Mouse (Mus musculus) heart, adult 8-10 months (tissue): Measurements from ENCODE around the gene Erv3. TPM values are rescaled to one million over a fixed set of nuclear protein-coding genes. Genes with fewer than 3 reads are reported as not detected.

Source experiments
- DNase-seq: peaks from one replicate; pipeline ENCODE4 v3.0.0; 2022; ENCODE audit warnings: low spot score
- total RNA-seq, 4 experiments: library from RNA; stranded (reverse); gene quantifications; 2 replicates each; pipeline ENCODE4 v1.2.4; 2022

Gene Erv3
- total RNA-seq = not detected

DNA sequence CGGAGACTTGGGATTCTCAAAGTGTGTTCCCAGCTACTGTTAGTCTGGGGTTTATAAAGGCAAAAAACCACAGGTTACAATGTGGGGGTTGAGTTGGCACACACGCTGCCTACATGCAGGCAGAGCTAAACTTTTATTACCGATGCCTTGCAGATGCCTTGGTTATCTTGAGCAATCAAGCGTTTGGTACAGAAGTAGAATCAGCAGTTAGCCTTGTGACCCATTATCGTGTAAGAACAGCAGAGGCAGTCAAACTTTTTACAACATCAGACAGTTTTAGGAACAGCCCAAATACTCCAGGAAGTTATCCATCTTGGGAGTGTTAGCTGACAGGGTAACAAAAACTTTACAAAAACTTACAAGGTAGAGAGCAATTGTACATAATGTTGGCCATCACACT lies at the start of gene Erv3:
Gene Erv3 (minus strand): TSS at position 27 of the 400 bp plus-strand sequence.
- DNase-seq = no peak

DNA sequence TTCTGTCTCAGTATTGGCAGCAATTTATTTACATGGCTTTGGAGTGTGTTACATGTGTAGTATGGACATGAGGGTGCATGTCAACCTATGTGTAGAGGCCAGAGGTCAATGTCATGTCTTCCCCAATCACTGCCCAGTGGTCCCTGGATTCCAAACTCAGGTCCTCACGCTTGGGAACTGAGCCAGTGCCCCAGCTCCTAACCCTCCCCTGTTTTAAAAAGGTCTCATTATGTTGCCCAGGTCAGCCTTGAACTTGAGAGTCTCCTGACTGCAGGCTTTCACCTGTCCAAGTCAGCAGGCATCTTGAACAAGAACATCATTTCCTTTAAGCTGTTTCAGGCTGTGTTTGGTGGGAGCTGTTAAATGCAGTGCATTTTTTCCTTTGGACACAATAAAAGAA lies 49.4 kb upstream of the Erv3 start:
- no peak for DNase-seq

DNA sequence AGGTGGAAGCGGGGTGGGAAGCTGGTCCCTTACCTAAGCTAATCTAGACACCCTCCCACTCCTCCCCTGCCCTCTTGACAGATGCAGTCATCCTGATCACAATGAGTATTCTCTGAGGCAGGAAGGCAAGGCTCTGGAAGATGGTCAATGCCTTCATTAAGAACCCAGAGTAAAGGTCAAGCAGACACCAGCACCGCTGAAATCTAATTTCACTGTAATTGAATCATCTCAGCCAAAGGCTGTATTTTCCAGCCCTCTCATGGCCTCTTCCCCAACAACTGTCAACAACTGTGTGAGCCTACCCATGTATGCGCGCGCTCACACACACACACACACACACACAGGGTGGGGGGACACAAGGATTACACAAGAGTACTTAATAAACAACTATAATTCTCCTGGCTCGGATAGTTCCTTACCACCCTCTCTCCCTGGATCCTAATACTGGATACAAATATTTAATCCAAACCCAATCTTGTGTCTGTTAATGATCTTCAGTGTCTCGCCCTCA lies 48.9 kb upstream of the Erv3 start:
- peak; percentile 28 for DNase-seq

DNA sequence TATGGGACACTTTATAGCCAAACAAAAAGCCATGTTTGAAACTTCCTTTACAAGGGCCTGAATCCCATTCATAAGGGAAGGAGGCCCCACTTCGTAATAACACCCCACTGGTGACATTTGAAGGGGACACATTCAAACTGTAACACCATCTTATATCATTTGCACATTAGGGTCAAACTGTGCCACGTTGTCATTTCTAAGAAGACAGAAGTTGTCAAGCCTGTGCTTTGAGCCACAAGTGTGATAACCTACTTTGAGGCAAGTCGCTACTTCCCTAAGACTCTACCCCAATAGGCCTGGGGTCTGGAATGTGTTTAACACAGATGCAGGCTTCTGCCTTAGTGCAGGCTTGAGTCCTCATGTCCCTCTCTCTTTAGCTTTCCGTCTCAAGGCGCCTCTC lies 47.8 kb upstream of the Erv3 start:
- DNase-seq = no peak

DNA sequence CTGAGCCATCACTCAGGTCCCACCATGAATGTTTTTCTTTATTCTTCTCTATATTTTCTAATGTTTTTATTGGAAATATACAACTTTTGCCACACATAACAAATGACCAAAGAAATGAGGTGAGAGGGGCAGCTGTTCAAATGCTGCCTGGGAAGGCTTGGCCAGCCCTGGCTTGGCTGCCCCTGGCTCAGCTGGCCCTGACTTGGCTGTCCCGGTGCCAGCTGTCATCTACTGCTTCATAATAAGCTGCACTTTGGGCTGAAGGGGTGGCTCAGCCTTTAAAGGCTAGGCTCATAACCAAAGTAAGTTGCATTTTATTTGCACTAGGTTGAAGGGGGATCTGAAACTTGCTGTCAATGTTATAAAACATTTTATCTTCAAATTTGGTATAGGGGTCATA lies 47.3 kb upstream of the Erv3 start:
- DNase-seq = peak; percentile 34

DNA sequence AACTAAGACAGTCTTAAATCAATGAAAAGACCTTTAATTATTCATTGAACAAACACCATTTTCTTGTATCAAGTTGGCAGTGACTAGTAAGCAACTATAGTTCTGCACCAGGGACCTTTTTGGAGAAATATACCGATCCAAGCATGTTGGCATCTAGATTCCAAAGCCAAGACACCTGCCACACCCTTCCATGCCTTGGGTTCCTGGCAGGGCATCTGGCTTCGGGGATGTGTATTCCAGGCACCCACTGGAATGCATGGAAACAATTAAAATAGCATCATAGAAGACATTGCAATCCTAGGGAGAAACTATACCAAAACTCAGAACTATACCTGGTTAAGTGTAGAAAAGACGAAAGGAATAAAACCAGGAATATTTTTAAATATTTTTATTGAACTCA lies 46.7 kb upstream of the Erv3 start:
- no peak for DNase-seq

DNA sequence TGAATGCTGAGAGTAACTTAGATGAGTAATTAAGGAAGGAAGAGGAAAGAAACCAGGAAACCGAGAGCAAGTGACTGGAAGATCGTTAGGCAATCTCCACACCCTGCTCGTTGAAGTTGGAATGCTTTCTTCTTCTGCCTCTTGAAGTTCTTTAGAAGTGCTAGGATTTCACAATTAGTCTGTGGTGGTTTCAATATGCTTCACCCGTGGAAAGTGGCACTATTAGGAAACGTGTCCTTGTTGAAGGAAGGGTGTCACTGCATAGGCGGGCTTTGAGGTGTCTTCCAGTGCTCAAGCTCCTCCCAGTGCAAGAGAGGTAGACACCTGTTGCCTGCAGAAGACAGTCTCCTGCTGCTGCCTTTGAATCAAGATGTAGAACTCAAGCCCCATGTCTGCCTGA lies 46.2 kb upstream of the Erv3 start:
- no peak for DNase-seq

DNA sequence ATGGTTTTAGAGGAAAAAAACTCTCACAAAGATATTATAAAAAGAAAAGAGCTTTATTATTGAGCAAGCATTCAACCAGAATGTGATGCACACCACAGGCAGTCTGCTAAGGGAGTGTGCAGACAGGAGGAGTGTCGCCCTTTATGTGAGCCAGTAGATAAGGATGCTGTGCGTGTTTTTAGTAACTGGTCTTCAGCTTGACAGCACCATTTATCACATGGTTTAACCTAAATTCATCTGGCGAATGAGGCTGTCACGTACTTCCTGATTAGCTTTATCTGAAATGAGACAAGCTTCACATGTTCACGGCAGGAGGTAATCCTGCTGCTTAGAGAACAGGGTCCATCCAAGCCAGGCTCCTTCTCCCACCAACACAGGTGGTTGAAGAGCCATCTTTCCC lies 45.5 kb upstream of the Erv3 start:
- DNase-seq = no peak

DNA sequence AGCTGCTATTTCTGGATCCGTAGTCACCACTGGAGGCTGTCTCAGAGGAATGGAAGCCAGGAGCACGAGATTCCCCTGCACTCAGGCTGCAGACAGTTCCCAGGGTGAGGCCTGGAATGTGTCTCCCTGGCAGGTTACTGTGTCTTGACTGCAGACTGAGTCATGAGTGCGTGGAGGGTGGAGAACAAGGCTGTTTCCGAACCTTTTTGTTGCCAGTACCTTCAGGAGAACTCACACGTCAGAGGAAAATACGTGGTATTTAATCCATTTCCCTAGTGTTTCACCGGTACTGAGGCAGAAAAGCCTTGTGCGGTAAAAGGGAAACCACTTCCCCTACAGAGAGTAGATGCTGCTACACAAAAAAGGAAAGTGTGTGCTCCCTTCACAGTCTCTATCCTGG lies 43.3 kb upstream of the Erv3 start:
- DNase-seq = peak; percentile 77

DNA sequence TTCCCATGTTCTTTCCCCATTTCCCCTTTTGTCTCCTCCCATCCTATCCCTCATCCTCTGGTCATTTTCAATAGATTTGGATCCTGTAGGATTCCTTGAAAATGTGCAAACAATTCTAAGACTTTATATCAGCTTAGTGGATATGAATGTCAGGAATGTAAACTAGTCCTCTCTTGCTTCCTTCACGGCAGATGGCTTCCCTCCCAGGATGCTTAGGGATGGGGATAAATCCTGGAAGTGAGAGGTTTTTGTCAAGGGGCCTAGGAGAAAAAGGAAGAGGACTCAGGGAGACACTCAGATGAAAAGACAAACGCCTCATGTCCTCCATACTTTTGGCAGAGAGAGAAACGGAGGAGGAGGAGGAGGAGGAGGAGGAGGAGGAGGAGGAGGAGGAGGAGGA lies 42.9 kb upstream of the Erv3 start:
- no peak for DNase-seq

DNA sequence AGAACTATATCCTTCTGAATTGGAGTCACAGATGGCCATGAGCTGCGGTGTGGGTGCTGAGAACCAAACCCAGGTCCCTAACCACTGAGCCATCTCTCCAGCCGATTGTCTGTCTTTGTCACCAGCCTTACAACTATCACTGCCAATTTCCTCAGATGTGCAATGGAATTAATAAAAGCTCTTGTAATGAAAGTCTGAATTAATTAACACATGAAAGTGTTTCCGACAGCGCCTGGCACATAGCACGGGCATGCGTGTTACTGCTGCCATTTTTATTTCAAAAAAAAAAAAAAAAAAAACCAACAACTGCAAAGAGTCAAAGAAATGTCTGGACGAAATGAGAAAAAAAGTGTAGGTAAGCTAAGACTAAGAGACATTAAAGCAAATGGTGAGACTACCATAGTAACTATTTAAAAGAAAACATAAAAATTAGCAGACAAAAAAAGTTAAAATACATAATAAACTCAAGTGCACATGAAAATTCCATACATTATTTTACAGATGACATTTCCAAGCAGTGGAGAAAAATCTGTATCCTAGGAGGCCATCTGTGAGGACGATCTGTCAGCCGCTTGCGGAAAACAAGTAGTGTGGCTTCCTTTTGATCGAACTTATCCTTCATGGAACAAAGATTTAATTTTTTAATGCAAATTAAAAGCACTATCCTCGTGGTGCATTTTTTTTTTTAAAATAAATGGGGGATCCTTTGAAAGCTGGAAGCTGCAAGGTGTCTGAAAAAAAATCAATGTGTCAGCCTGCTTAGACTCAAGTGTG lies 38.0 kb upstream of the Erv3 start:
- no peak for DNase-seq

DNA sequence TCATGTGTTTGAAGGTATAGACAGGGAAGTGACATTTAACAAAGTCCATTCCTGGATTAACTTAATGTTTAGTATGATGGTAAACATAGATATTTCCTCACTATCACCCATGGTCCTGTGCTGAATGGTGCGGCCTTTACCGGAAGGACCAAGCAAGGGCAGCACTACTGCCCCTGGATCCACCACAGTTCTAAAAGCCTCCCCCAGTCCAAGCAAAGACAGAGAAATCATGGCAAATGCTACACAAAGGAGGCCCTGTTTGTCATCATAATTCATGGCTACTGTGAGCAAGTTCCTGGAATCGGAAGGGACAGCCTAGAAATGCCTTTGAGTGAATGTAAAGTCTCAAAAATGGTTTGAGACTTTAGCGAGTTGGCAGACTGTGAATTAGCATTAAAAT lies 36.5 kb upstream of the Erv3 start:
- no peak for DNase-seq

DNA sequence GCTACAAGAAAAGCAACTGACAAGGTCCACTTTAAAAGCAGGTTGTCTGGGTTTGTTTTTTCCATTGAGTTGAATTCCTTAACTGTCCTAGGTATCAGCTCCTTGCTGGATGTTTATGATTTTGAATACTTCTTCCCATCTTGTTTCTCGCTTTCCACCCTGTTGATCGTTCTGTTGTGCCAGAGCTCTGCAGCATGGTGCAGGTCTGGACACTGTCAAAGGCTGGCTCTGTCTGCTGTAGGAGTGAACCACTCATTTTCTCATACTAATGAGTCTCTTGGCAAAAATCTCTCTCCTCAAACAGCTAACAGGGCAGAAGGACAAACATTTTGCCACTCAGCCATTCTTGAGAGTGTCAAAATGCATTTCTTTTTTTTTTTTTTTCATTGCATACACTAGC lies 35.6 kb upstream of the Erv3 start:
- DNase-seq = no peak

DNA sequence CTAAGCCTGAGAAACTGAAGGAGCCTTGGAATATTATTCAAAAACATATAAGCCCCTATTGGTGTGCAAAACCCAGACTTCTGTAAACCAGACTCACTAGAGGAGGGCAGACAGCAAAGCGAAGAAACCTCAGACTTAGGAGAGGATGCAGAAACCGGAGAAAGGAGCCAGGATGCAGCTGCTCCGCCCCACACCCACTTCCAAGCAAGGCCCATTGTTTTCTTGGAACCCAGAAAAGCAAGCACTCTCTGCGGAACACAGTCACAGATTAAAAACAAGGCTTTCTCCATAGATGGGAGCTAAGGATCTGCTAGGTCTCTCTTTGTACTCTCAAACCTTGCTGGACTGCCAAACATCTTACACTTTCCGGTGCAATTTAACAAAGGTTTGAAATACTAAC lies 33.0 kb upstream of the Erv3 start:
- no peak for DNase-seq

DNA sequence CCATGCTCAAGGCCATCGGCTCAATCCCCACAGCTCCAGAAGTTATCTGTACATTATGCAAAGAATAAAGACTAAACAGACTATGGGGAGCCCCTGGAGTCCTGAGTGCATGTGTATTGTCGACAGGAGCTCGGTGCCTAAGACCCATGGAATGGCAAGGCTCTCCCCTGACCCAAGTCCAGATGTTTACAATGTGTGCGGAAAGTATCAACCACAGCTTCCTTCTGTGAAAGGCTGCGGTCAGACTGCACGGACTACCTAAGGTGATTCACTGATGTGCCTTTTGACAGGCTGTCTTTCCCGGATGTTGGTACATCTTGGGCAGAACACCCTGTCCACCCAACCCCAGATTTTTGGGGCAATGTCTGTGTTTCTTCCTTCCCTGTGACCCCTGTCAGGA lies 28.7 kb upstream of the Erv3 start:
- no peak for DNase-seq

DNA sequence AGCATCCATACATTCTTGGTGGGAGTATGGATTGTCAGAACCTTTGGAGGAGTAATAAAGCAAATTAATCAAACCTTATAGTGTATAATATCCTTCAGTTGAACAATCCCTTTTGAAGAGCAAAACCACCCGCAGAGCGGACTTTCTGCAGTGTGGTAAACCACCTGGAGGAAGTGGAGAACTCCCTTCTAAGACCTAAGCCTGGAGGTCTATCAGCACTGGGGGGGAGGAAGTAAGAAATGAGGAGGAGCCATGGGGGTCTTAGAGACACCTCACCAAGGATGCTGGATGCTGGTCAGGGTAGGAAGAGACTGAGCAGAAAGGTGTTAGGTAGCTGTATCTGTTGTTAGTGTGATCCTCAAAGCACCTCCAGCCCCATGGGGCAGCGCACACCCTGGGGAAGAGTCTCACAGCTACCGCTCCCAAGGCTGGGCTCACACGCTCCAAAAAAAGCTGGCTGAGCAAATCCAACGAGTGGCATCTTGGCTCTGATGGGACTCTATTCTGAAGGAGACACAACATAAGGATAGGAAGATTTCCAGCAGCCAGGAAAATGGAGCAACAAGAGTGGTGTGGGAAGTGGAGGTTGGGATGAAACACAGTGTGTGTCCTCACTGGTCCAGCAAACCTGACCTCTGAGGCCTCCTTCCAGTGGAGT lies 27.1 kb upstream of the Erv3 start:
- DNase-seq = no peak

DNA sequence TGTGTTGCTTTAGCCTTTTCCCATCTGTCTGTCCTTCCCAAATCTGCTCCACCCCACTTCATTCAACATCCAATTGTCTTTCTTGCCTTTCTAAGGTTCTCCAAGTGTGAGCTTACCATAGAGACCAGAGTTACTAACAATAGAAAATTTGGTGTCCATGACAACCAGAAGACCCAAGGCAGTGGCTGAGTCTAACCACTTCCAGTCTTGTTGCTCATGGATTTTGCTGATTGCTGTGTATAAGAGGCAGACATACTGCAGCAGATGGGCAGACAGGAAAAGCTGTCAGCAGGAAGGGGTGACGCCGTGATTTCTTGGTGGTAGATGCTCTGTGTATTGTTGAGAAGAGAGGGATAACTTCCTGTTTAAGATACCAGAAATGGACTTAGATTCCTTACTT lies 23.6 kb upstream of the Erv3 start:
- no peak for DNase-seq

DNA sequence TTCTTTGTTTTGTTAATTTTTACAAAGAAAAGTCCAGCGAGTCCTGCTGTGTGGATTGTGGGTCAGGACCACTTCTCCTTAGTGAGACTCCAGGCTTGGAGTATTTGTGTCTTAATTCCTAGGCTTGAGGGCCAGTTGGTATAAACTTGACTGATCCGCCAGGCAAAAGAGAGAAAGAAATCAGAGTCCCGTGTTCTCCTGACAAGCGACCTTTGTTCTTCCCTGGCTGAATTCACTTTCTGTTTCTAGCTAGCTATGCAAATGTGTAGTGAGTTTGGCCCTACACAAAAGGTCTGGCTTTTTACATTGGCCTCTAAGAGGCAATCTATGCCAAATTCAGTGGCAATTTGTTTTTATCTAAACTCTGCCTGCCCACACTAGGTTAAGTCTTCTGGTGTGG lies 22.2 kb upstream of the Erv3 start:
- DNase-seq = no peak

DNA sequence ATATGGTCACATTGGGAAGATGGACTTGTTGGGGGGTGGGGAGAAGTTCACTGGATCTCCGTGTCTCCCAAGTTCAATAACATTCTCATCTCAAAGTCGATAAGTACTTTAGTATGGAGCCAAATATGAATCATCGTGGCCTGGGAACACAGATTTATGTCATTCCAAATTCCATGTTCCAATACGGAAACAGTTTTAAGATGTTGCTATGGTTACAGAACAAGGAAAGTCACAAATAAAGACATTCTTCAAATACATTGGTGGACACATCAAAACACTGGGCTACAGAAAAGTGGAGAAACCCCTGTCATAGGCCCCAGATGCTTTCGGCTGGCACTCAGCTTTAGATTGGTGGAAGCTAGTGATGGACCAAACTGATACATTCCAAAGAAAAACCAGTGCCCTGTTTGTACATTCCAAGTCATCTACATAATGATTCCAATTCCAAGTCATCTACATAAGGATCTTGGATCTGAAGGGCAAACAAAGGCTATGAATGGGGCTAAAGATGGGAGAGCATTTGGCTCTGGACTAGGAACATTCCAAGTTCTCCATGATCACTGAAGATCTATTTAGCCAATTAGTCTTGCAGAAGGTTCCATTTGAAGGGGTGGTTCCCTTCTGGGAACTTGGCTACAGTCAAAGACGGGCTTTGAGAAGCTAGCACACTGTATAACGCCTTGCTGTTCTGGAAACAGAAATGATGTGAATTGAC lies 17.2 kb upstream of the Erv3 start:
- DNase-seq = peak; percentile 16

DNA sequence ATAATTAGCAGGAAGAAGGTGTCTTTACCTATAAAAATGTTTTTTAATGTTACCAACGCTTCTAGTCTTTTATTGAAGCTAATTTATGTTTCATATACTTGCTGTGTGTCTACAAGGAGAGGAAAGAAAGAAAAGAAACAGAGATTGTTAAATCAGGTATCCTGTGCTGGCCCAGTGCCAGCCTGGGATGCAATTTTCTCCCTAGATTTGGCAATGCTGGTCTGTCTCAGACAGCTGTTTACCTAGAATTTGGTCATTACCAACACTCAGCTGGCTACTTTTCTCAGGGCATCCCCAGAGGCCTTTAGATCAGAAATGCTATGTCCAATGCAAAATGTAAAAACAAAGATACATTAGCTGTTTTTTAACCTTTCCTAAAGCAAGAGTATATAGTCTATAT lies 13.8 kb upstream of the Erv3 start:
- DNase-seq = no peak

DNA sequence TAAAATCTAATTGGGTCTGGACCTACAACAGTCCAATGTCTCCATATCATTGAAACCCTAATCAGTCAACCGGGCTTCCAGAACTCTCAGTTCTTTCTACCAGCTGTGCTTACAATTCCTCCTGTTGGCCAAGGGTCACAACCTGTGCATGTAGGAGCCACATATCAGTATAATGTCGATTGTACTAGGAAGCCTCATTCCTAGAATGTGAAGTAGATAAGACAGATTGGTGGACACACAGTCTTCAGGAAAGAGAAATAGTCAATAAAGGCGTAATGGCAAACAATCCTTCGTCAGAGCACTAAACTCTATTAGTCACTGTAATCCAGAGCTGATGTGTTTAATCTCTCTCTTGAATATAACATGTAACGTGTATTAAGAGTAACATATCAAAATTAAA lies 9.4 kb upstream of the Erv3 start:
- DNase-seq = no peak

DNA sequence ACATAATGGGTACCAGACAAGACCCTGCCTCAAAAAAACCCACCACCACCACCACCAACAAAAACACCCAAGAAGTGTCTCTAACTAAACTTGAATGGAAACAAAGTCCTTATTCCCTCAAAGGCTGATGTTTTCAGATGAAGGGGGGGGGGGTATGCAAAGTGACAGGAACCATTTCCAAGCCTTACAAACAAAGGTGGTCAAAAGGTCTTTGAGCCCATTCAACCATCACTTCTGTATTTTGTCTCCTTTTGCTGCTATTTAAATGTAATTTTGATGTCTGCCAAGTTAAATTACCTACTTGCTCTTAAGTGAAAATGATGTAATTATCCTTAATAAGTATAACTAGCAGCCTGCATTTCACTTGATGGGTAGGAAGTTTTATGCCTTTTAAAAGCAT lies 7.1 kb upstream of the Erv3 start:
- no peak for DNase-seq

DNA sequence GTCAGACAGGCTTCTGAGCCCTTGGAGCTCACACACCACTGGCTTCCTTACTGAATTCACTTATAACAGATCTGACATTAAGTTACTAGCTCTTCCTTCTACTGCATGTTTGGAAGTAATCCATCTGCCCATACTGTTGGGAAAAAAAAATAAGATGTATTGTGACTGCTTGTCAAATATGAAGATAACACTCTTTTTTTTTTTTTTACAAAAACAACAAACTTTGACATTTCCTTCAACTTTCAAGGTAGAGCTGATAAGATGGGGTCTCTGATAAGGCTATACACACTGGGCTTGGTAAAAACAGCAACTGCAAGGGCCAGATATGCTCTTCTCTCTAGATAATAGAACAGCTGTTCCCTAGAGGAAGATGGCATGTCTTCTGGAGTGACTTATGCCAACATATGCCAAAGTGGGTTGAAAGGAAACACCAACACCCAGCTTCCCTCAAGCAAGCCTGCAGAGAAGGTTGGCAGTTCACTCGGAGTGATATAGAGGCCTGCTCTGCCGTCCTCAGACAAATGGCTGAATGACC lies 4.8 kb upstream of the Erv3 start:
- no peak for DNase-seq
